15 mouse cellular contexts compared by ENCODE assay signal in the genomic region with DNA sequence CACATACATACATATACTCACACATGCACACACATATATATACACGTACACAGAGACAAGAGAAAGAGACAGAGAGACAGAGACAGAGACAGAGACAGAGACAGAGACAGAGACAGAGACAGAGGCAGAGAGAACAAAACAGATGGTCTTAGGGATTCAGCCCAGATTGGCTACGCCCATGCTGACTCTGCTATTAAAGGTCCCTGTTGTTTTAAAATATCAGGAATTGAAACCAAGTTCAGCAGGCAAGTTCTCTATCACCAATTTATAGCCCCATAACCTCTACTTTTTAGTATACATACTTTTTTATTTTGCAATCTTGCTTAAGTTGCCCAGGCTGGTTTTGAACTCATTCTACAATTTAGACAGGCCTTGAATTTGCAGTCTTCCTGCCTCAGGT.
DNase-seq lines count a peak whose midpoint lies in the region; ATAC-seq and TF ChIP-seq lines count a peak whose summit lies in the region.
"Had no signal": no experiment of that assay in that cellular context is flagged by ENCODE, and none has a peak within 500 bp of the region (broad histone marks: within the 10 kb centered on the region; RNA-seq: fewer than 3 reads in every experiment).

No protein-coding gene starts in this region.

- ATAC-seq in lung, embryonic 16.5 days (ENCODE audit: low read depth) = no peak
- no peak for ATAC-seq in intestine, embryonic 14.5 days (replicated peaks; ENCODE audit: low FRiP score, low TSS enrichment, low read depth)
- ATAC-seq in stomach, embryonic 15.5 days (ENCODE audit: insufficient read depth, low FRiP score, low read depth) = no peak
- ATAC-seq in forebrain, embryonic 11.5 days (replicated peaks; ENCODE audit: low FRiP score) = no peak
- ATAC-seq: forebrain, embryonic 15.5 days; midbrain, embryonic 13.5 days had no signal

- H3K4me2 ChIP-seq in lung, embryonic 16.5 days (ENCODE audit: low read depth, low read length) = no peak overlapping the region
- H3K4me2 ChIP-seq in intestine, embryonic 14.5 days (ENCODE audit: low read length) = no peak overlapping the region
- H3K4me2 ChIP-seq in stomach, embryonic 15.5 days = no peak overlapping the region
- no peak overlapping the region for H3K4me2 ChIP-seq in forebrain, embryonic 11.5 days (ENCODE audit: low read depth, low read length, severe bottlenecking)
- H3K4me2 ChIP-seq: forebrain, embryonic 15.5 days; limb, embryonic 15.5 days; midbrain, embryonic 13.5 days had no signal

- H3K9me3 ChIP-seq in lung, embryonic 16.5 days (ENCODE audit: control insufficient read depth, low read length) = no peaks in the 10 kb centered on the region
- no peaks in the 10 kb centered on the region for H3K9me3 ChIP-seq in intestine, embryonic 14.5 days (ENCODE audit: control insufficient read depth, low read length)
- no peaks in the 10 kb centered on the region for H3K9me3 ChIP-seq in stomach, embryonic 15.5 days
- H3K9me3 ChIP-seq in forebrain, embryonic 11.5 days (ENCODE audit: control insufficient read depth, low read length) = no peaks in the 10 kb centered on the region
- H3K9me3 ChIP-seq: forebrain, embryonic 15.5 days; limb, embryonic 15.5 days; midbrain, embryonic 13.5 days had no signal

- H3K27me3 ChIP-seq in lung, embryonic 16.5 days (ENCODE audit: control insufficient read depth, insufficient read depth, low read depth, low read length) = no peaks in the 10 kb centered on the region
- no peaks in the 10 kb centered on the region for H3K27me3 ChIP-seq in intestine, embryonic 14.5 days (replicated peaks; ENCODE audit: control insufficient read depth, insufficient read depth, low read length)
- no peaks in the 10 kb centered on the region for H3K27me3 ChIP-seq in stomach, embryonic 15.5 days (replicated peaks)
- H3K27me3 ChIP-seq in forebrain, embryonic 11.5 days (ENCODE audit: control insufficient read depth, insufficient read depth, low read length) = no peaks in the 10 kb centered on the region
- H3K27me3 ChIP-seq: forebrain, embryonic 15.5 days; limb, embryonic 15.5 days; midbrain, embryonic 13.5 days had no signal

- peak overlapping the region; percentile 72 for H3K27ac ChIP-seq in gastrocnemius, adult 2 months
- H3K27ac ChIP-seq in lung, embryonic 16.5 days (ENCODE audit: low read length) = peak overlapping the region; percentile 26
- peak overlapping the region; percentile 28; the same call in 1 of the 2 replicates for H3K27ac ChIP-seq in intestine, embryonic 14.5 days (ENCODE audit: low read depth)
- peak overlapping the region; percentile 67 for H3K27ac ChIP-seq in stomach, embryonic 15.5 days
- no peak overlapping the region for H3K27ac ChIP-seq in forebrain, embryonic 11.5 days (ENCODE audit: low read depth, low read length)
- H3K27ac ChIP-seq: forebrain, embryonic 15.5 days; midbrain, embryonic 13.5 days had no signal

- DNase-seq in gastrocnemius, adult 2 months = no peak
- DNase-seq in gastrocnemius, postnatal 36 days = no peak
- no peak for DNase-seq in lung, postnatal 14 days
- DNase-seq in intestine, embryonic 14.5 days (ENCODE audit: low spot score) = no peak
- no peak for DNase-seq in right cerebral cortex, postnatal 14 days
- DNase-seq in forebrain, embryonic 11.5 days (ENCODE audit: low spot score) = no peak
- DNase-seq: adrenal gland, postnatal 36 days; heart, postnatal 36 days; layer of hippocampus, adult 9-11 months; thymus, postnatal 36 days had no signal

- WGBS in lung, embryonic 16.5 days = 91% methylated on average over 2 of the region's 2 CpGs
- WGBS in intestine, embryonic 14.5 days = 89% methylated on average over 2 of the region's 2 CpGs
- 86% methylated on average over 2 of the region's 2 CpGs for WGBS in stomach, embryonic 15.5 days
- 89% methylated on average over 2 of the region's 2 CpGs for WGBS in forebrain, embryonic 11.5 days

- H3K36me3 ChIP-seq in lung, embryonic 16.5 days (ENCODE audit: control insufficient read depth, insufficient read depth, low read length) = no peaks in the 10 kb centered on the region
- H3K36me3 ChIP-seq in intestine, embryonic 14.5 days (ENCODE audit: control insufficient read depth, insufficient read depth, low read length) = no peaks in the 10 kb centered on the region
- no peaks in the 10 kb centered on the region for H3K36me3 ChIP-seq in stomach, embryonic 15.5 days
- H3K36me3 ChIP-seq in forebrain, embryonic 11.5 days (ENCODE audit: control insufficient read depth, insufficient read depth, low read length) = no peaks in the 10 kb centered on the region
- H3K36me3 ChIP-seq: forebrain, embryonic 15.5 days; limb, embryonic 15.5 days; midbrain, embryonic 13.5 days had no signal

- peaks cover 20% of the 10 kb centered on the region for H3K4me1 ChIP-seq in lung, embryonic 16.5 days (replicated peaks; ENCODE audit: control insufficient read depth, insufficient read depth, low read length)
- H3K4me1 ChIP-seq in intestine, embryonic 14.5 days (replicated peaks; ENCODE audit: control insufficient read depth, insufficient read depth, low read length) = peaks cover 29% of the 10 kb centered on the region
- H3K4me1 ChIP-seq in stomach, embryonic 15.5 days = peaks cover 25% of the 10 kb centered on the region
- peaks cover 3% of the 10 kb centered on the region; the same call in 1 of the 2 replicates for H3K4me1 ChIP-seq in forebrain, embryonic 11.5 days (replicated peaks; ENCODE audit: control insufficient read depth, insufficient read depth, low read length)
- H3K4me1 ChIP-seq: forebrain, embryonic 15.5 days; midbrain, embryonic 13.5 days had no signal

- intact Hi-C loops in gastrocnemius, adult 2 months (cut with DNase I) = no loop called here
- intact Hi-C loops in gastrocnemius, postnatal 36 days (cut with DNase I) = no loop called here

- no peak overlapping the region for H3K4me3 ChIP-seq in gastrocnemius, adult 2 months
- no peak overlapping the region for H3K4me3 ChIP-seq in lung, embryonic 16.5 days (ENCODE audit: low read length)
- H3K4me3 ChIP-seq in intestine, embryonic 14.5 days (ENCODE audit: low read depth, low read length) = no peak overlapping the region
- H3K4me3 ChIP-seq in stomach, embryonic 15.5 days (replicated peaks) = no peak overlapping the region
- H3K4me3 ChIP-seq in forebrain, embryonic 11.5 days (ENCODE audit: low read depth, low read length) = no peak overlapping the region
- H3K4me3 ChIP-seq: forebrain, embryonic 15.5 days; limb, embryonic 15.5 days; midbrain, embryonic 13.5 days had no signal

- H3K9ac ChIP-seq in lung, embryonic 16.5 days (ENCODE audit: low read length) = no peak overlapping the region
- no peak overlapping the region for H3K9ac ChIP-seq in intestine, embryonic 14.5 days (ENCODE audit: low read length)
- no peak overlapping the region for H3K9ac ChIP-seq in stomach, embryonic 15.5 days
- H3K9ac ChIP-seq in forebrain, embryonic 11.5 days (ENCODE audit: low read length) = no peak overlapping the region
- H3K9ac ChIP-seq: forebrain, embryonic 15.5 days; limb, embryonic 15.5 days; midbrain, embryonic 13.5 days had no signal

- no peak for TF ChIP-seq CTCF in gastrocnemius, adult 2 months (IDR thresholded peaks at IDR 0.05)
